Mouse (Mus musculus) right cerebral cortex, postnatal 36 days (tissue): ENCODE measurements around the gene Pnldc1.
A peak's percentile ranks its signal among the peaks of the same experiment; 100 is the strongest.
"Not testable (repeated sequence)": the region's sequence is repeated elsewhere in the genome, so short reads cannot be mapped to it uniquely, and the experiment has no call there.

ENCODE experiments used
- DNase-seq, 2 experiments: peaks; one replicate each; pipeline ENCODE4 v3.0.0; 2022; ENCODE audit warnings: low spot score in 2 of 2, mixed read lengths in 1 of 2

Pnldc1 gene

GRCm38 (mm10) chr17:12910391-12910790, 361 bp upstream of the Pnldc1 start:
- DNase-seq: no peak

DNA sequence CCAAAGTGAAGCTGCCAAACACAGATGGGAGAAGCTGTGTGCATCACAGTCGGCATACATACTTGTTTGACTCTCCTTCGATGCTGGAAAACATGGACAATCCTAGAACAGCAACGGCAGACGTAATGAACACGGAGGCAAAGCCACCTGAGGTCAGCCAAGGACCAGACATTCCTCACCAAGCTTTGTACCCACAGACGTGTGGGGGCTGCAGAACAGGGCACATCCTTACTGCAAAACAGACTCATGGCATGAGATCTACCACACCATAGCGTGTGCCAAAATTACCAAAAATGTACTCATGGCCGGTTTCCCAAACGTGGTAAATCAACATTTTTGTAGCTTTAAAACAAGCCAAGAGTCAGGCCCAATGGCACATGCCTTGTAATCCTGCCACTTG, 3.6 kb downstream of the Pnldc1 start:
- DNase-seq: no peak

DNA sequence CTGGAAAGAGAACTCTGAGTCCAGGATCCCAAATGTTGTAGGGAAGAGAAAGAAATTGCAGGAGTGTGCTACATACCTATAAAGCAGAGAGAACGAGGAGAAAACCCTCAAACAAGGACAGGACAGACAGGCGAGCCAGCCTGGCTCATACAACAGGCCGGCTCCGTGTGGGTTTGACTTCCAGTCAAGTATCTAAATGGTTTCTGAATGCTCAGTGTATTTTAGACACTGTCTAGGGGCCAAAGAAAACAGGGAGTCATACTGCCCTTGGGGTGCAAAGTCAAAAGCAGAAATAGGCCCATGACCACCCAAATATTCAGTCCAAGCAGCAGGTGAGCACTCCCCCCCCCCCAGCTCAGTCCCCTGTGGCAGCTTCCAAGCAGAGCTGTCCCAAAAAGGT, 4.2 kb downstream of the Pnldc1 start:
- no peak for DNase-seq

DNA sequence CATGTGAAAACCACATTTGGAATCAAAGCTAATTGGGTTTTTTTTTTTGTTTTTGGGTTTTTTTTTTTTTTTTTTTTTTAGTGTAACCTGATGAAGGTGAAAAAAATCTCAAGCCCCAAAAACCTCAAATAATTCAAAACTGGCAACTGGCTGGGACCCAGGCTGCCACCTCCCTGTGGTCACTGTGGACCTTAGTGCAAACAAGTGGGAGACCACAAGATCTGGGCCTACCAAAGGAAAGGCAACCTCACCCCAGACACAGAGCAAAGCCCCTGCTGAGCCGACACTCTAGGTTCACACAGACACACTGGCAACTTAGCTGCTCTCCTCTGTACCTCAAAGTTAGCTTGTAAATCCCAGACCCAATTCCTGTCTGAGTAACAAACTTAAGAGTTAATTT, 5.7 kb downstream of the Pnldc1 start:
- DNase-seq: no peak

- DNase-seq: no peak
Measured at GRCm38 (mm10) chr17:12903372-12904333, 6.4 kb downstream of the Pnldc1 start.

- DNase-seq: no peak
Measured at GRCm38 (mm10) chr17:12902291-12902690, 7.7 kb downstream of the Pnldc1 start.

GRCm38 (mm10) chr17:12898607-12899006, 11.4 kb downstream of the Pnldc1 start:
- not testable (repeated sequence) for DNase-seq

GRCm38 (mm10) chr17:12897674-12898073, 12.4 kb downstream of the Pnldc1 start:
- no peak for DNase-seq

GRCm38 (mm10) chr17:12892033-12892432, 18.0 kb downstream of the Pnldc1 start:
- DNase-seq: no peak

DNA sequence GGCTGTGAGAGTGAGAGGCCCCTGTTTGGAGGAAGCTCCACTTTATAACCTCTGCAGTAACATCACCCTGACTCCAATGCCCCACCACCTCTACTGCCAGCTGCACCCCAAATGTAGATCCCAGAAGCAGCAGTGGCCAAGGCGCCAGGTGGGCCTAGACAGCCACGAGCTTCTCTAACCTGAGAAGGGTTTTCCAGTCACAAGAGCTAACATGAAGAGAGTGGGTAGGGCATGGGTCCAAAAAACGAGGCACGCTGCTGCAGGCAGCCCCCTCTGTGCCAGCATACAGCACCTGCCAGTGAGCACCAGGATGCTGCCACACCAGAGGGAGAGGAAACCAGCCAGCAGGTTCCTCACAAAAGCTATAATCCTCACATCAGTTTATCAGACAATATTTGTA, 19.0 kb downstream of the Pnldc1 start:
- no peak for DNase-seq

DNA sequence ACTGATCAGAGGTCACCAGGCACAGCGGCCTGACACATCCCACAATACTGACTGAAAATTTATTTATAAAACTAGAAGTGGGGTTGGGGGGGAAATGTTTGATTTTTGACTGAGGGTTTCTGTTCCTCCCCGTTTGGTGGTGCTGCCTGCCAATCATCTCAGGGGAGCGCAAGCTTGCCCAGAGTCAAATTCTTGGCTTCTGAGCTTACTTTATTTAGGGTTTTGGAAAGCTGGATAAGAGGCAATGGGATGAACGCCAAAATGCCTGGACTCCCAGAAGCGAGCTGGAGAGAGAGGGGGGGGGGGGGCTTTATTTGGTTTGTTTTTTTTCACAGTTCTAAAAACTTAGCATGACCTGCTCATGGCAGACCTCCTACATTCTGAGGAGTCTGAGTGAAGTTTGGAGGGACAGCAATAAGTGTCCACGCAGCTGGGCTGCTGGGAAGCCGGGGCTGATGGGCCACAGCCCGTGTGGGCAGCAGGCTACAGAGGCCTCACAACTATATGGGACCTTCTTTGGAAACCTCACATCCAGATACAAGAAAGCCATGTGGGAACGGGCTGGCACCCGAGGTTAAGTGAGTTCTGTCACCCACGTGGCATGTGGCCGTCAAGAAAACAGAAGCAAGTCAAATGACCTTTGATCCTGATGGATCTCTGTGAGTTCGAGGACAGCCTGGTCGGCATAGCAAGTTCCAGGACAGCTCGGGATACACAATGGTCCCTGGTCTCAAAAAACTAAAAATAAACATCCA, 22.8 kb downstream of the Pnldc1 start:
- DNase-seq: no peak

GRCm38 (mm10) chr17:12886620-12887019, 23.4 kb downstream of the Pnldc1 start:
- DNase-seq: no peak

DNA sequence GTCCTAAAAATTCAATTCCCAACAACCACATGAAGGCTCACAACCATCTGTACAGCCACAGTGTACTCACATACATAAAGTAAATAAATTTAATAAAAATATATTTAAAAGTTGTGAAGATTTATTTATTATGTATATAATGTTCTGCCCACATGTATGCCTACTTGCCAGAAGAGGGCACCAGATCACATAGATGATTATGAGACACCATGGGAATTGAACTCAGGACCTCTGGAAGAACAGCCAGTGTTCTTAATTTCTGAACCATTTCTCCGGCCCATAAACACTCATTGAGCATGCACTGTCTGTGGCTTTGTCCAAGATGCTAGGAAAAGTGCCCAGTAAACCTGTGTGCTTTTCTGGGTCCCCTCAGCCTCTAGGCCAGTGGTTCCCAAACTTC, 28.8 kb downstream of the Pnldc1 start:
- DNase-seq: no peak

DNA sequence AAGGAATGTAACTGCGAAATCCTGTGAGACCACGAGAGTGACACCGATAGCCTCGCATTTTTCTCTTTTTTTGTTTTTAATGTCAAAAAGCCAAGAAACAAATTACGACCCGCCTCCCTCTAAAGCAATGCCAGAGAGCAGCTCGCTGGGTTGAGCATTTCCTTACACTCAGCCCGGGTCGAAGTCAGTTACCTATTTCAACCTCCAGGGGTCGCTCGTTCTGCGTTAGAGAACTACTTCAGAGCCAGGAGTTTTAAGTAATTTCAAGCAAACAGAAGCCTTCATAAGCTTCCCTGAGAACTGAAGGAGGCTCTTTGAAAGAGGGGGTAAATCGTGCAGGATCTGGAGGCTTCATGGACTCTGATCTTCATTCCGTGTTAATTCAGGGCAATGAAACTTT, 29.9 kb downstream of the Pnldc1 start:
- DNase-seq: peak; percentile 73 to 78

DNA sequence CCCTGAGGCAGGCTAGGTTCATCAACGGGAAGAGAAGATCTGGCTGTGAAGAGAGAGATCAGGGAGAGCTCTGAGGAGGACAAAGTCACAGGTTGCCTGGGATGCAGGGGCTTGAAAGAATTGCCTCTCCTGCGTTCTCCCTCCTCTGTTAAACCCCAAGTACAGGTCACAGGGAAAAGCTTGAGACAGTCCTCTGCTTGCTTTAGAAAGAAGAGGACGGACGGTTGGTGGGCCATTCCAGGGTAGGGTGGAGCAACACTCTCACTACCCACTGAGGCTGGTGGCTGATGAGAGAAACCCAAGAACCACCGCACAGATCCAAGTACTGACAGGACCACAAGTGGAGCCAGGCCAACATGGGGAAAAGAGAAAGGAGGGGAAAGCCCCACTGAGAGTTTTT, 34.3 kb downstream of the Pnldc1 start, which contains the start of gene Mrgprh:
Mrgprh (plus strand) TSS at position 301 of the 400 bp plus-strand sequence.
- DNase-seq: no peak

DNA sequence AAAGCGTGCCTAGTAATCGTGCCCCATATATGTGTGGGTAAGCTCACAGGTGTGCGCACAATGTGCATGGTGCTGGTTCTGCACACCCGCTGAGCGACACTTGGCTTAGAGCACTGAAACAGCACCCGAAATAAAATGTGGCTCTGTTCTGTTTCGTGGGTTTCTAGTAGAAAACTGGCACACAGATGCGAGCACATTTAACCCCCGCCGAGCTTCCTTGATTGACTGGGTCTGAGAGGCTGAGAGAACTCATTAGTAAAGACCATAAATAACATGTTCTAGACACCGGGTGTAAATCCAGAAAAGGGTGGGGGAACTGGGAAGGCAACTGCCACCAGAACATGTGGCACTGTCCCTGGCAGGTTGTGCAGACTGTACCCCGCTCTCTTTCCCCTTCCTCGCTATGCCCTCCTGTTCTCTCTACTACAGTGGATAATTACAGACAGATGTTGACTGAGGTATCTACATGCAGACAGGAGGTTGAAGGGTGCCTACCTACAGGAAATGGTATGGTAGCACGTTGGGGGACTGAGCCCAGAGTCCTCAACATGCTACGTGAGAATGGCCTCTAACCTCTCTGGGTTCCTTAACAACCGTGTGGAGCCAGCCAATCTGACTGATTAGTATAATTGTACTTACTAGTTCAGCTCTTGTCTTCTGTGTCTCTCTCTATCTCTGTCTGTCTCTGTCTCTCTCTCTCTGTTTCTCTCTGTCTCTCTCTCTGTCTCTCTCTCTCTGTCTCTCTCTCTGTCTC, 37.6 kb downstream of the Pnldc1 start:
- peak; percentile 49 to 54 for DNase-seq

DNA sequence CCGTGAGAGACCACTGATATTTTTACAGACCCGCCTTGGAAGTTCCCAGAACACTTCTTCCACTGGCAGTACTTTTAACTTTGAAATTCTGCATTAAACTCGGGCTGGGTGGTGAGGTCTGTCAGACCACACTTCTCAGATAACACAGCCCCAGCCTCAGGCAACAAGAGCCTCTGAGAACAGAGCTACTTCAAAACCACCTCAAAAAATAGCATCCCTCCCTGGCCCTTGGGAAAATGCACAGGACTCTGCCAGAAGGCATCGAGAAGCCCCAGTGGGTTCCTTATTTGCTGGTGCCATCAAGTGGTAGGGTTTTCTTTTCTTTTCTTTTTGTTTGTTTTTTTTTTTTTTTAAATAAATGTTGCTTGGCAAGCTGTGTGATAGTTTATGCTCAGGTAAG, 41.4 kb downstream of the Pnldc1 start:
- DNase-seq: no peak

GRCm38 (mm10) chr17:12868043-12868442, 42.0 kb downstream of the Pnldc1 start, which contains the start of gene Mas1:
TSS of gene Mas1 (minus strand) at chr17:12868143.
- DNase-seq: no peak

- peak; percentile 77 to 79 for DNase-seq
Measured at GRCm38 (mm10) chr17:12866853-12867252, 43.2 kb downstream of the Pnldc1 start.

- no peak for DNase-seq
Measured at GRCm38 (mm10) chr17:12865407-12865806, 44.6 kb downstream of the Pnldc1 start.

GRCm38 (mm10) chr17:12864111-12864510, 45.9 kb downstream of the Pnldc1 start:
- no peak for DNase-seq

- no peak for DNase-seq
Measured at GRCm38 (mm10) chr17:12859006-12859520, 51.0 kb downstream of the Pnldc1 start.
